Mouse (Mus musculus): ENCODE results near the gene Tbc1d4. TPM values are rescaled to one million over a fixed set of nuclear protein-coding genes. Genes with fewer than 3 reads are reported as not detected.

Gene Tbc1d4
- total RNA-seq, 2 experiments from 2014 or later, result 10.2 to 14.7 TPM

GRCm38 (mm10) chr14:101505805-101506204 lies 103.2 kb downstream of the Tbc1d4 start:
- ATAC-seq (replicated peaks; ENCODE audit: poor library complexity, severe bottlenecking), result no peak

- ATAC-seq (replicated peaks; ENCODE audit: poor library complexity, severe bottlenecking), result no peak
Observed at GRCm38 (mm10) chr14:101504473-101505200, 104.4 kb downstream of the Tbc1d4 start.

GRCm38 (mm10) chr14:101503168-101503961 lies 105.6 kb downstream of the Tbc1d4 start:
- ATAC-seq (replicated peaks; ENCODE audit: poor library complexity, severe bottlenecking), result 0 out of 2 replicates have a peak, but pooled peaks have one; percentile 42

- ATAC-seq (replicated peaks; ENCODE audit: poor library complexity, severe bottlenecking), result no peak
Observed at GRCm38 (mm10) chr14:101501868-101502267, 107.1 kb downstream of the Tbc1d4 start.

- no peak for ATAC-seq (replicated peaks; ENCODE audit: poor library complexity, severe bottlenecking)
Observed at GRCm38 (mm10) chr14:101501452-101501851, 107.5 kb downstream of the Tbc1d4 start.

GRCm38 (mm10) chr14:101500826-101501225 lies 108.2 kb downstream of the Tbc1d4 start:
- ATAC-seq (replicated peaks; ENCODE audit: poor library complexity, severe bottlenecking), result no peak

GRCm38 (mm10) chr14:101499838-101500237 lies 109.2 kb downstream of the Tbc1d4 start:
- ATAC-seq (replicated peaks; ENCODE audit: poor library complexity, severe bottlenecking), result no peak

GRCm38 (mm10) chr14:101488264-101488810 lies 120.7 kb downstream of the Tbc1d4 start:
- ATAC-seq (replicated peaks; ENCODE audit: poor library complexity, severe bottlenecking), result no peak

GRCm38 (mm10) chr14:101486550-101486949 lies 122.4 kb downstream of the Tbc1d4 start:
- no peak for ATAC-seq (replicated peaks; ENCODE audit: poor library complexity, severe bottlenecking)

- no peak for ATAC-seq (replicated peaks; ENCODE audit: poor library complexity, severe bottlenecking)
Observed at GRCm38 (mm10) chr14:101483230-101483629, 125.8 kb downstream of the Tbc1d4 start.

- ATAC-seq (replicated peaks; ENCODE audit: poor library complexity, severe bottlenecking), result no peak
Observed at GRCm38 (mm10) chr14:101482270-101482669, 126.7 kb downstream of the Tbc1d4 start.

GRCm38 (mm10) chr14:101481165-101481564 lies 127.8 kb downstream of the Tbc1d4 start:
- peak; percentile 84 for ATAC-seq (replicated peaks; ENCODE audit: poor library complexity, severe bottlenecking)

GRCm38 (mm10) chr14:101480541-101480940 lies 128.4 kb downstream of the Tbc1d4 start:
- ATAC-seq (replicated peaks; ENCODE audit: poor library complexity, severe bottlenecking), result no peak

- ATAC-seq (replicated peaks; ENCODE audit: poor library complexity, severe bottlenecking), result peak; percentile 54
Observed at GRCm38 (mm10) chr14:101477827-101478220, 131.2 kb downstream of the Tbc1d4 start.

GRCm38 (mm10) chr14:101477081-101477826 lies 131.7 kb downstream of the Tbc1d4 start:
- peak; percentile 43 for ATAC-seq (replicated peaks; ENCODE audit: poor library complexity, severe bottlenecking)

GRCm38 (mm10) chr14:101469475-101470093 lies 139.4 kb downstream of the Tbc1d4 start:
- ATAC-seq (replicated peaks; ENCODE audit: poor library complexity, severe bottlenecking), result no peak

GRCm38 (mm10) chr14:101468143-101468542 lies 140.8 kb downstream of the Tbc1d4 start:
- peak; percentile 58; the same call in 1 of the 2 replicates for ATAC-seq (replicated peaks; ENCODE audit: poor library complexity, severe bottlenecking)

- ATAC-seq (replicated peaks; ENCODE audit: poor library complexity, severe bottlenecking), result no peak
Observed at GRCm38 (mm10) chr14:101467532-101467931, 141.5 kb downstream of the Tbc1d4 start.

GRCm38 (mm10) chr14:101466521-101466920 lies 142.5 kb downstream of the Tbc1d4 start:
- no peak for ATAC-seq (replicated peaks; ENCODE audit: poor library complexity, severe bottlenecking)

- ATAC-seq (replicated peaks; ENCODE audit: poor library complexity, severe bottlenecking), result no peak
Observed at GRCm38 (mm10) chr14:101465893-101466292, 143.1 kb downstream of the Tbc1d4 start.

All from granulocyte monocyte progenitor cell, adult 5-6 weeks (primary cell).